Mouse (Mus musculus) forebrain, postnatal 0 days (tissue): ENCODE measurements at regions not wholly inside any gene's neighbourhood (a gene's known extent, or its start where the extent isn't known, plus 50 kb on each side); places are given as distances from the start of the nearest gene placed in this dataset.

Experiments used
- ATAC-seq: fragments of 200-750 bp; cut with Nextera tagmentation; 2 replicates; pipeline ENCODE4 v1.8.0; 2017; ENCODE audit warnings: mild to moderate bottlenecking, moderate library complexity
- DNase-seq: peaks from one replicate; pipeline ENCODE4 v3.0.0-alpha.2; 2015
- H3K27ac ChIP-seq: fragments of 300-500 bp; sonication (generic); 2 replicates; pipeline ENCODE4 v1.5.1; 2014; ENCODE audit warnings: low read depth, mild to moderate bottlenecking, antibody characterized with exemption, low read length, moderate library complexity, mixed read lengths
- H3K27me3 ChIP-seq: fragments of 300-500 bp; sonication (generic); 2 replicates; pipeline ENCODE4 v1.6.1; 2014; ENCODE audit warnings: mild to moderate bottlenecking, low read length, mixed read lengths; ENCODE audit not compliant: insufficient read depth
- H3K36me3 ChIP-seq: fragments of 300-500 bp; sonication (generic); 2 replicates; pipeline ENCODE4 v1.6.1; 2014; ENCODE audit warnings: mild to moderate bottlenecking, moderate library complexity; ENCODE audit not compliant: insufficient read depth
- H3K4me1 ChIP-seq: fragments of 300-500 bp; sonication (generic); 2 replicates; pipeline ENCODE4 v1.6.1; 2014; ENCODE audit warnings: antibody characterized with exemption; ENCODE audit not compliant: insufficient read depth
- H3K4me2 ChIP-seq: fragments of 300-500 bp; sonication (generic); 2 replicates; pipeline ENCODE4 v1.6.1; 2014; ENCODE audit warnings: low read depth, mild to moderate bottlenecking, moderate library complexity
- H3K4me3 ChIP-seq: fragments of 300-500 bp; sonication (generic); 2 replicates; pipeline ENCODE4 v1.5.1; 2014; ENCODE audit warnings: low read depth, low read length, mixed read lengths
- H3K9ac ChIP-seq: fragments of 300-500 bp; sonication (generic); 2 replicates; pipeline ENCODE4 v1.6.1; 2014; ENCODE audit warnings: mild to moderate bottlenecking
- H3K9me3 ChIP-seq: fragments of 300-500 bp; sonication (generic); 2 replicates; pipeline ENCODE4 v1.6.1; 2016; ENCODE audit warnings: low read length
- CTCF ChIP-seq: sonication (generic); IDR thresholded peaks from 2 replicates; pipeline ENCODE4 v1.5.1; 2016; ENCODE audit warnings: antibody characterized with exemption, control low read depth, low read depth
- WGBS: fragments of 180-500 bp; shearing (Covaris S2); extraction: QIAGEN DNeasy Blood & Tissue Kit; methylation state at CpG from one replicate; pipeline ENCODE4 v1.1.7; 2014; 5-methylcytosine and 5-hydroxymethylcytosine counted together

DNA sequence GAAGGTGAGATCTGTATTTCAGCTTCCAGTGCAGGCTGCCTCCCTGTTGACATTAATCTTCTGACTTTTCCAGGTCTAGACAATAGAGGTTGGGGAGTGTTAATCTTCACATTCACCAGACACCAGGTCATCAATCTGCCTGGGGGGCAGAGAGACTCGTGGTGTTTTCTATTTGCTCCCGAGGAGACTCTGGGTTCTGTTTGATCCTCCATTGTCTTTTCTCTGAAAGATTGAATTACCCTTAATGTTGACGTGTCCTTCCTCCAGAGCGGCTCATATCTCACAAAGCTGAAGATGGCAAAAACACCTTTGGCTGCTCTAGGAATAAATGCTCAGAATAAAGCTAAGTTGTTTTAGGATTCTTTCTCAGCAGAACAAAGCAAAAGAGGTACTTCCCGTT is 453.8 kb upstream of the Adamts9 start:
- no peak overlapping the region for H3K9ac ChIP-seq
- no peak for ATAC-seq
- H3K9me3 ChIP-seq = no peaks in the 10 kb centered on the region
- peaks cover 7% of the 10 kb centered on the region for H3K4me1 ChIP-seq
- no peaks in the 10 kb centered on the region for H3K36me3 ChIP-seq
- H3K4me2 ChIP-seq = no peak overlapping the region
- H3K27ac ChIP-seq = no peak overlapping the region
- DNase-seq = no peak
- no peaks in the 10 kb centered on the region for H3K27me3 ChIP-seq
- no peak for TF ChIP-seq CTCF
- H3K4me3 ChIP-seq = no peak overlapping the region
- 46% methylated on average over 5 of the region's 5 CpGs for WGBS

GRCm38 (mm10) chr6:93395952-93396351 is 452.7 kb upstream of the Adamts9 start:
- Histone ChIP-seq H3K4me3 (no peak overlapping the region), H3K27ac (no peak overlapping the region), H3K4me2 (no peak overlapping the region), H3K4me1 (peaks cover 7% of the 10 kb centered on the region), H3K9me3 (no peaks in the 10 kb centered on the region), H3K9ac (no peak overlapping the region), H3K36me3 (no peaks in the 10 kb centered on the region), H3K27me3 (no peaks in the 10 kb centered on the region)
- DNase-seq (peak; percentile 23), ATAC-seq (no peak)
- TF ChIP-seq CTCF = no peak
- 37% methylated on average over 7 of the region's 7 CpGs for WGBS

DNA sequence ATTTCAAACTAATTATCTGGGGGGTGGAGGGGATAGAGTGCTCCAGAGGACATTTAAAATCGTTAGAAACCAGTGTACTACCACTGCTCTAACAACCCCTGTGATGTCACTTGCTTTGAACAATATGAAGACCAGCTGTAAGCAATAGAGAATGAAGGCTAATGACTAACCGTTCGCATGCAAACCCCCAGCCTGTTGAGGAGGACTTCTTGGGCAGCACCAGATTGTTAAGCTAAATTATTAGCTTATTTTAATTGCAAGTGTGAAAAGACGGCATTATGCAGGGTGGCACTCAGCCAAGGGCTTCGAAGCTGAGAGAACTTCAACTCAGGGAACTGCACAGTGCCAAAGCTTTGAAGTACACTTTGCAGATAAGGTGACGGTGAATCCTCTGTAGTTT is 452.0 kb upstream of the Adamts9 start:
- no peaks in the 10 kb centered on the region for H3K9me3 ChIP-seq
- 10% methylated on average over 6 of the region's 6 CpGs for WGBS
- ATAC-seq (peak; percentile 72; the same call in 1 of the 2 replicates), DNase-seq (peak; percentile 71)
- peaks cover 7% of the 10 kb centered on the region for H3K4me1 ChIP-seq
- TF ChIP-seq CTCF = no peak
- no peak overlapping the region for H3K9ac ChIP-seq
- no peak overlapping the region for H3K27ac ChIP-seq
- H3K4me2 ChIP-seq = no peak overlapping the region
- H3K36me3 ChIP-seq = no peaks in the 10 kb centered on the region
- no peaks in the 10 kb centered on the region for H3K27me3 ChIP-seq
- H3K4me3 ChIP-seq = no peak overlapping the region

- Histone ChIP-seq H3K9ac (no peak overlapping the region), H3K36me3 (no peaks in the 10 kb centered on the region), H3K4me2 (no peak overlapping the region), H3K9me3 (no peaks in the 10 kb centered on the region), H3K27ac (no peak overlapping the region), H3K27me3 (no peaks in the 10 kb centered on the region), H3K4me3 (no peak overlapping the region), H3K4me1 (peaks cover 7% of the 10 kb centered on the region)
- ATAC-seq (no peak), DNase-seq (peak; percentile 21)
- 37% methylated on average over 5 of the region's 5 CpGs for WGBS
- TF ChIP-seq CTCF = no peak
Observed at GRCm38 (mm10) chr6:93393551-93393950, 450.3 kb upstream of the Adamts9 start.

- ATAC-seq = peak; percentile 88; the same call in 1 of the 2 replicates
- DNase-seq = peak; percentile 73
- H3K27me3 ChIP-seq = no peaks in the 10 kb centered on the region
- no peak overlapping the region for H3K4me2 ChIP-seq
- H3K9ac ChIP-seq = no peak overlapping the region
- no peaks in the 10 kb centered on the region for H3K36me3 ChIP-seq
- no peak overlapping the region for H3K27ac ChIP-seq
- H3K4me3 ChIP-seq = no peak overlapping the region
- no peaks in the 10 kb centered on the region for H3K9me3 ChIP-seq
- peaks cover 7% of the 10 kb centered on the region for H3K4me1 ChIP-seq
- 62% methylated on average over 6 of the region's 6 CpGs for WGBS
- TF ChIP-seq CTCF = peak; percentile 6; the same call in 1 of the 2 replicates
Observed at GRCm38 (mm10) chr6:93392402-93392801, 449.1 kb upstream of the Adamts9 start.

- ATAC-seq = no peak
- H3K27ac ChIP-seq = no peak overlapping the region
- H3K36me3 ChIP-seq = no peaks in the 10 kb centered on the region
- 94% methylated on average over 5 of the region's 5 CpGs for WGBS
- no peaks in the 10 kb centered on the region for H3K9me3 ChIP-seq
- H3K4me3 ChIP-seq = no peak overlapping the region
- DNase-seq = no peak
- TF ChIP-seq CTCF = no peak
- H3K9ac ChIP-seq = no peak overlapping the region
- H3K27me3 ChIP-seq = no peaks in the 10 kb centered on the region
- no peak overlapping the region for H3K4me2 ChIP-seq
- peaks cover 7% of the 10 kb centered on the region for H3K4me1 ChIP-seq
Observed at GRCm38 (mm10) chr6:93391166-93391565, 447.9 kb upstream of the Adamts9 start.

DNA sequence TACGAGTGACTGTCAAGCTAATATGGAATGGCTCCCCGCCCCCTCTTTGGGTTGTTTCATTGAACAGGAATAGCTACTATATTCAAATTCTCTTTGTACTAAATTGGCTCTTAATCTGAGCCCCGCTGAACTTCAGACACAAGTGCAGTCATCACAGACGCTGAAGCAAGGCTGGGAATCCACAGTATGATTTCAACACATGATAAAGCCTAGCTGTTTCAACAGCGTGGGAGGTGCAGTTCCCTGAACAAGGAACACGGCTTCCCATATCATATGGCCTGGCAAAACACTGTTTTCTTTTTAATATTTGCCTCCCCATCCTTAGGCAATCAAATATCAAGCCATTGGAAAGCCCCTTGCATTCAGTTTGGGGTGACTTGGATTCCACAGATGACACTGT is 428.0 kb upstream of the Adamts9 start:
- H3K4me3 ChIP-seq = no peak overlapping the region
- no peaks in the 10 kb centered on the region for H3K4me1 ChIP-seq
- 71% methylated on average over 6 of the region's 6 CpGs for WGBS
- H3K27me3 ChIP-seq = no peaks in the 10 kb centered on the region
- no peak overlapping the region for H3K9ac ChIP-seq
- TF ChIP-seq CTCF = no peak
- no peaks in the 10 kb centered on the region for H3K36me3 ChIP-seq
- H3K4me2 ChIP-seq = no peak overlapping the region
- no peak for ATAC-seq
- no peak for DNase-seq
- H3K27ac ChIP-seq = no peak overlapping the region
- H3K9me3 ChIP-seq = no peaks in the 10 kb centered on the region

GRCm38 (mm10) chr6:93363846-93364245 is 420.6 kb upstream of the Adamts9 start:
- Histone ChIP-seq H3K27ac (no peak overlapping the region), H3K4me1 (no peaks in the 10 kb centered on the region), H3K36me3 (no peaks in the 10 kb centered on the region), H3K9me3 (no peaks in the 10 kb centered on the region), H3K4me2 (no peak overlapping the region), H3K9ac (no peak overlapping the region), H3K27me3 (no peaks in the 10 kb centered on the region), H3K4me3 (no peak overlapping the region)
- no peak for DNase-seq
- no peak for ATAC-seq
- WGBS = 65% methylated on average over 4 of the region's 4 CpGs
- TF ChIP-seq CTCF = no peak
